25 mouse cellular contexts compared by ENCODE assay signal in the genomic region with DNA sequence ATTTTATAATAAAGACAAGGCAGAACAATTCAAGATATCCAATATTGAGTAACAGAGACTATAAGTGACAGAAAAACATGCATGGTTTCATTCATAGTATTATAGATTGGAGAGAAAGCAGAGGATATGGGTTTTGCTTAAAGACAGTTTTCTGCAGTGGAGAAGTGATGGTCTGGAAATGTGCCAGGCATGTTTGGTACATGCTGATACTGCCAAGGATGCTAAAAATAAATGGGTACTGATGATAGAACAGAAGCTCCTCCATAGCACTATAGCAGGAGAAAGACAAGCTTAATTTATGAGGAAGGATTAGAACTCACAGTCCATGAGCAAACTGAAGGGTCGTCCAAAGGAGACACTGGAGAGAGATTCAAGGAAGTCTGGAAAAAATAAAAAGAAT.
DNase-seq lines count a peak whose midpoint lies in the region; ATAC-seq and TF ChIP-seq lines count a peak whose summit lies in the region.
"Had no signal": no experiment of that assay in that cellular context is flagged by ENCODE, and none has a peak within 500 bp of the region (broad histone marks: within the 10 kb centered on the region; RNA-seq: fewer than 3 reads in every experiment).

No protein-coding gene starts in this region.

- H3K4me1 ChIP-seq in forebrain, embryonic 15.5 days = no peaks in the 10 kb centered on the region
- no peaks in the 10 kb centered on the region for H3K4me1 ChIP-seq in forebrain, postnatal 0 days (ENCODE audit: insufficient read depth)
- H3K4me1 ChIP-seq: embryonic facial prominence, embryonic 12.5 days; heart, embryonic 10.5 days; heart, embryonic 15.5 days; midbrain, embryonic 13.5 days; neural tube, embryonic 13.5 days had no signal

- no peak overlapping the region for H3K9ac ChIP-seq in forebrain, embryonic 15.5 days (replicated peaks)
- no peak overlapping the region for H3K9ac ChIP-seq in forebrain, postnatal 0 days
- H3K9ac ChIP-seq: embryonic facial prominence, embryonic 12.5 days; heart, embryonic 15.5 days; liver, embryonic 14.5 days; midbrain, embryonic 13.5 days; neural tube, embryonic 13.5 days had no signal

- no peaks in the 10 kb centered on the region for H3K36me3 ChIP-seq in forebrain, embryonic 15.5 days
- H3K36me3 ChIP-seq in forebrain, postnatal 0 days (ENCODE audit: insufficient read depth) = no peaks in the 10 kb centered on the region
- H3K36me3 ChIP-seq: embryonic facial prominence, embryonic 12.5 days; heart, embryonic 10.5 days; heart, embryonic 15.5 days; midbrain, embryonic 13.5 days; neural tube, embryonic 13.5 days had no signal

- 65% methylated on average over 1 of the region's 1 CpGs for WGBS in forebrain, embryonic 15.5 days
- WGBS in forebrain, postnatal 0 days = 50% methylated on average over 1 of the region's 1 CpGs

- no peak overlapping the region for H3K27ac ChIP-seq in forebrain, embryonic 15.5 days (replicated peaks)
- H3K27ac ChIP-seq in forebrain, postnatal 0 days (ENCODE audit: low read depth, low read length) = no peak overlapping the region
- 0 out of 2 replicates have a peak overlapping the region, but pooled peaks have one; percentile 24 for H3K27ac ChIP-seq in layer of hippocampus, adult 2 months
- H3K27ac ChIP-seq: embryonic facial prominence, embryonic 12.5 days; heart, embryonic 10.5 days; heart, embryonic 15.5 days; kidney, postnatal 0 days; liver, embryonic 14.5 days; macrophage; midbrain, embryonic 13.5 days; neural tube, embryonic 13.5 days had no signal

- H3K4me3 ChIP-seq in forebrain, embryonic 15.5 days = no peak overlapping the region
- H3K4me3 ChIP-seq in forebrain, postnatal 0 days (ENCODE audit: low read depth, low read length) = no peak overlapping the region
- H3K4me3 ChIP-seq in layer of hippocampus, adult 2 months = no peak overlapping the region
- H3K4me3 ChIP-seq: embryonic facial prominence, embryonic 12.5 days; heart, embryonic 10.5 days; heart, embryonic 15.5 days; midbrain, embryonic 13.5 days; neural tube, embryonic 13.5 days had no signal

- no peaks in the 10 kb centered on the region for H3K27me3 ChIP-seq in forebrain, embryonic 15.5 days
- H3K27me3 ChIP-seq in forebrain, postnatal 0 days (ENCODE audit: insufficient read depth, low read length) = no peaks in the 10 kb centered on the region
- H3K27me3 ChIP-seq: embryonic facial prominence, embryonic 12.5 days; heart, embryonic 15.5 days; midbrain, embryonic 13.5 days; neural tube, embryonic 13.5 days had no signal

- H3K4me2 ChIP-seq in forebrain, embryonic 15.5 days (replicated peaks) = no peak overlapping the region
- no peak overlapping the region for H3K4me2 ChIP-seq in forebrain, postnatal 0 days (ENCODE audit: low read depth)
- H3K4me2 ChIP-seq: embryonic facial prominence, embryonic 12.5 days; heart, embryonic 15.5 days; midbrain, embryonic 13.5 days; neural tube, embryonic 13.5 days had no signal

- DNase-seq in forebrain, postnatal 0 days = no peak
- DNase-seq in right cerebral cortex, adult 2 months (ENCODE audit: low spot score in 2 of 2) = peak; percentile 3 to 10
- no peak for DNase-seq in right cerebral cortex, postnatal 25 days
- DNase-seq in layer of hippocampus, adult 2 months (ENCODE audit: low spot score in 2 of 2) = peak; percentile 6 to 33
- no peak for DNase-seq in heart, adult 9 months (ENCODE audit: low spot score in 2 of 2)
- DNase-seq in retina, embryonic 14.5 days (ENCODE audit: low spot score) = no peak
- DNase-seq: adrenal gland, postnatal 14 days; cerebellum, adult 2 months; embryo, embryonic 11 days; gastrocnemius, postnatal 14 days; kidney, adult 8-10 months; liver; lung, adult 2 months; lung, postnatal 10 days had no signal

- 0 out of 2 replicates have a peak, but pooled peaks have one; percentile 51 for ATAC-seq in forebrain, embryonic 15.5 days (replicated peaks)
- no peak for ATAC-seq in forebrain, postnatal 0 days
- ATAC-seq: CD4-positive, CD25-positive, alpha-beta regulatory T cell, adult 4 months; intestine, embryonic 16.5 days; midbrain, embryonic 13.5 days had no signal

- no peaks in the 10 kb centered on the region for H3K9me3 ChIP-seq in forebrain, embryonic 15.5 days
- H3K9me3 ChIP-seq in forebrain, postnatal 0 days (ENCODE audit: low read length) = no peaks in the 10 kb centered on the region
- H3K9me3 ChIP-seq: embryonic facial prominence, embryonic 12.5 days; heart, embryonic 10.5 days; heart, embryonic 15.5 days; midbrain, embryonic 13.5 days; neural tube, embryonic 13.5 days had no signal

- TF ChIP-seq CTCF in forebrain, postnatal 0 days (IDR thresholded peaks at IDR 0.05; ENCODE audit: low read depth) = no peak
- no peak for TF ChIP-seq CTCF in layer of hippocampus, adult 2 months (conservative IDR thresholded peaks at IDR 0.05)

Comparison
In these comparisons a context has a peak if more than half of its experiments do, and no peak if none do; other contexts are left out.
1. DNase-seq: peak in right cerebral cortex, adult 2 months (2 of 2) and layer of hippocampus, adult 2 months (2 of 2); none in forebrain, postnatal 0 days (single experiment), right cerebral cortex, postnatal 25 days (single experiment), heart, adult 9 months (0 of 2) and retina, embryonic 14.5 days (single experiment).